Mouse (Mus musculus) retina, postnatal 1 day (tissue): ENCODE measurements at regions not wholly inside any gene's neighbourhood (a gene's known extent, or its start where the extent isn't known, plus 50 kb on each side); places are given as distances from the start of the nearest gene placed in this dataset.
A peak's percentile ranks its signal among the peaks of the same experiment; 100 is the strongest.

ENCODE experiments used
- DNase-seq: peaks from one replicate; pipeline ENCODE4 v3.0.0-alpha.2; 2012

DNA sequence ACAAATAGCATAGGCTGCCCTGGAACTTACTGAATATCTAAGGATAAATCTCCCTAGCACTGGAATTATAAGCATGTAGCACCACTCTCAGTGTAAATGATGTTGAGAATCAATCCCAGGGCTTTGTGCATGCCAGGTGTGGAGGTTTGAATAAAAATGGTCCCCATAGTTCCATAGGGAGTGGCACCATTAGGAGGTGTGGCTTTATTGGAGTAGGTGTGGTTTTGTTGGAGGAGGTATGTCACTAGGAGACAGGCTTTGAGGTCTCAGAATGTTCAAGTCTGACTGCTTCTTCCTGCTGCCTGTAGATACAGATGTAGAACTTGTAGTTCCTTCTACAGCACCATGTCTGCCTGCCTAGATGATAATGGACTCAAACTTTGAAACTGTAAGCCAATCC lies 217.8 kb downstream of the Rsl24d1 start:
- DNase-seq = no peak

DNA sequence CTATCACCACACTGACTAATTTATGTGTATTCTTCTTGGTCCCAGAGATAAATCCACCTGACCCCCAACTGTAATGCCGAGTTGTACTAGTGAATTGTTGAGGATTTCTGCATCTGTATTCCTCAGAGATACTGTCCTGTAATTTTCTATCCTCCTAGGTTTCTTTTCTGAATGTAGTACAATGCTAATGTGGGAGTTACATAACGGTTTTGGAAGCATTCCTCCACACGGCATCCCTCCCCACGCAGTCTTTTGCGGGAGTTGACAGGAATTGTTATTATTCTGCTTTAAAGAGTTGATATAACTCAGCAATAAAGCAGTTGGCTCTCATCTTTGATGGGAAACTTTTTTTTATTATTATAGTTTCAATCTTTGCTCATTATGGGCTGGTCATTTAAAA lies 222.8 kb downstream of the Rsl24d1 start:
- DNase-seq = no peak

DNA sequence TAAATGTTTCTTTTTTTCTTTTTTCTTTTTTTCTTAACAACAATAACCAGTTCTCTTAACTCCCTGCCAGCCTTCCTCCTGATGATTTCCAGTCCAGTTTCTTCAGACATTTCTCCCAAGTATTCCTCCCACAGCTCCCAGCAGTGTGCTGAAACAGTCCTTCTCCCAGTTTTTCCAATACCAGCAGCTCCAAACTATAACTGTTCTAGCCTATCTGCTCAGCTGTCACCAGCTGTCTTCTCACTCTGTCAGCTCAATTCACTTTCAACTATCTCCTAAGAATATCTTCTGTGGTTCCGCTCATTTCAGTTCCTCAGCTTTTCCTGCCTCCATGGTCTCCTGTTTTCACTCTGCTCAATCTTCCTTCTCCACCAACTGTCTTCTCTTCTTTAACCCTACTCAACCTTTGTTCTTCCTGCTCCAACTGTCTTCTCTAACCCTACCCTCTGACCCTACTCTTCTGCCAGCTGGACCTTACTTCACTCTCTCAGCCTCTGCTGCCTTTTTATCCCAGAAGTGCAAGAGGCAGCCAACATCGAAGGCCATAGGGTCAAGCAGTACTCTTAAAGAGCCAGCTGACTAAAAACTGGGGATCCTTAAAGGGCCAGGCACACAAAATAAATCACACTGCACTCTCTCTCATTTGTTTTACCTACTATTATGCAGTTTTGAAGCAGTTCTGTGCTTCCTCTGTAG lies 224.0 kb downstream of the Rsl24d1 start:
- DNase-seq = no peak

DNA sequence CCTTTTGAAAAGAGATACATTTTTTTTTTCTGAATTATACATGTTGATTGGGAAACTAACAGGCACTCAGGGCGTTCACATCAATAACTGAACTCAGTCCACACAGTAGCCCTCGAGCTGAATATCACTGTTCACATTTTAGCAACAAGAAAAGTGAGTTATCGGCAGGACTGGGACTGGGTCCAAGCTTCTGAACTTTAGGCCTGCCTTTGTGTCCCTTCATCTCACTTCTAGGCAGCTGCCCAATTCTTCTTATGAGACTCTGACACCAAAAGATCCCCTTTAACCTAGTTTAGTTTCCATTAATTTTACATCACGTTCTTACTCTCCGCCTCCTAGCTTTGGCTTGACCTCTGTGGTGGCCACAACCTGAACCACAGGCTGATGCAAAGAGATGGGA lies 242.7 kb downstream of the Rsl24d1 start:
- no peak for DNase-seq

DNA sequence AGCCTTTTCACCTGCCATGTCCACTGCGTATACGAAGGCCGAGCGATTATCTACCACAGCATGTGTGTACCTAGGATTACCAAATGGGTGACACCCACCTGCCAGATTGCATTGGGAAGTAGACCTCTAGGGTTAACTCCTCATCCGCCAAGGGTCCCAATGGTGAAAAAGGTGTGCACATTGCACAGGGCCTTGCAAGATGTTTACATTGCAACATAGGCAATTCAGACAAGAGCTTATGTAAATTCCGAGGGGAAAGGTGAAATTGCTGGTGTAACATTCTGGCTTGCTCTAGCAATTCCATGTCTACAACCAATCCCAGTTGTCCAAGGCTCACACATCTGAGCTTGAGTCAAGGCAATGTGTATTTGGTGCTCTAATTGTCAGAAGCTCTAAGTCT lies 245.7 kb downstream of the Rsl24d1 start:
- DNase-seq = no peak

DNA sequence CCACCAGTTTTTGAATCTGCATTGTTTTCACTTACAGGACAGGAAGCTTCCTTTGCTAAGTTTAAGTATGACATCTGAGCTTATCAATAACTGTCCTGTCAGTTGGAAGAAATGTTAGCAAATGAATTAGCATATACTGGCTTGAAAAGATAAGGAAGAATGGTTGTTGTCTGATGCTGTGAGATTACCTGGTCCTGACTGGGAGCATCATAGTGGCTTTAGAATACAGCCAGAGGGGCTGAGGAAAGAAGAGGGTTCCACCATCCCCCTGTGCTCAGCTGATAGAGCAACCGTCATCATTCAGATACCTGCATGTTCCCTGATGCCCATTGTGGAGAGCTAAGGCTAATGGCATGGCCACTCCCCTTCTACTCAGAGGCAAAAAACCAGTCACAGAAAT lies 267.5 kb downstream of the Rsl24d1 start:
- DNase-seq = no peak

DNA sequence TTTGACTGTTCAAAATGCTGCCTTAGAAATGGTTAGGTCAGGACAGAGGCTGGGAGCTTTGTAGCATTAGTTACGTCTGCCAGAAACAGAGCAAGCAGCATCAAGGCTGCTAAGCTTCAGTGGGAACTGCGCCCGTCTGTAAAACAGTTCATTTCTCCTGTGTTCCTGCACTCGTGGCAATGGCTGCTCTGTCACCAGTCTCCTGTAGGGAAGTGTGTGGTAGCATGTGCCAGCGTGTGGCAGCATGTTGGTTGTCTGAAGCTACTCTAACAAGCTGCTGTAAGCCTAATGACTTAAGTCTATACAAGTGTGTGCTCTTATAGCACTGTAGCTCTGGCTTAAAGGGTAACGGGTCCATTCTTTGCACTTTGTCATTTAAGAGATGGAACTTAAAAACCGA lies 278.8 kb downstream of the Rsl24d1 start:
- DNase-seq = no peak

DNA sequence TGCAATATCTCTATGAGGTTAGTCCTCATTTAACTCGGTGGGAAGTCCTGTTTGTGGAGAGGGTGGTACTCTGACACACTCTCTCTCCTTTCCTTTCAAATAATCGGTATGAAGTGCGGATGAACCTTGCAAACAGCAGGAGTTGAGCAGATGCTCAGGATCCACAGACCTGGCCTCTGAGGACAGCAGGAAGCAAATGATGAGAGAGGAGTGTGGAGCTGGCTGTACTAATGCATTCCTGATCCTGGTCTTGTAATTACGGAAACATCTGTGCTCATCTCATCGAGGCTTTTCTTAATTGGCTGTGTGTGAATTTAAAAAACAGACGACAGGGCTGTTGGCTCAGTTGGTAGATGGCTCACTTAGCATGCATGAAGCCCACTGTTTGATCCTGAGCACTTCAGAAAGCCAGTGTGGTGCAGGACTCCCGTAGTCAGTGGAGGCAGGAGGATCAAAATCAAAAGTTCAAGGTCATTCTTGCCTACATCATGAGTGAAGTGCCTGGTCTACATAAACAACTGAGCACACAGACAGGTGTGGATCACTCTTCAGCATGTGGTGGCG lies 300.2 kb downstream of the Rsl24d1 start:
- DNase-seq = peak; percentile 8

DNA sequence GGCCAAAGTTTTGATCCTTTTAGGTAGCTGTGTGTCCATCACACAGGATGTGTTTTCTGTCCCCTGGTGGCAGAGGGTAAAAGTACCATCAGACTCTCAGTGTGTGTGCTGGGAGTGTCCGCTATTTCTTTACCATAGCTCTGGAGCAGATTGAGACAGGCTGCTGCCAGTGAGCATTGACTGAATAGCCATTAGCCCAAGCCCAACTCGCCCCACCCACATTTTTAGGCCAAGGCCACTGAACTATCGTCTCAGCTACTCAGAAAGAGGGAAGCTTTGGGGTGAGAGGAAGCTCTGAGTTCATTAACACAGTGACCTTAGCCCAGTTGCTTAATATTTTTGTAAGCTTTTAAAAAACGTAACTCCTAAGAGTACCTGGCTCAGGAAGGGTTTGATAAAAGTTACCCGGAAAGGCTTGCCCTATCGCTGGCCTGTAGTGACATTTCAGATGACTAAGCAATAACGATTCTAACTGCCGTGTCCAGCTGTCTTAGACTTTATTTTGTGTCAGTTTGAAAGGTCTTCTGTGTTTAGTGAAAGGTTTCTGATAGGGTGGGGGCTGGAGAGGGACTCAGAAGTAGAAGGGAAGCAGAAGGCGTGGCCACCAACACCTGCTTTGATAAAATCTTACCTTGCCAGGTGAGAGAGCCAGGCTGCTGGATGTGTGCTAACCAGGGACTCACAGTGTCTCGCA lies 303.0 kb downstream of the Rsl24d1 start:
- no peak for DNase-seq
